Mouse (Mus musculus) hindbrain, embryonic 14.5 days (tissue): ENCODE measurements around the gene Ddah2. TPM values are rescaled to one million over a fixed set of nuclear protein-coding genes. Genes with fewer than 3 reads are reported as not detected.

ENCODE experiments used
- ATAC-seq: fragments of 200-750 bp; cut with Nextera tagmentation; 2 replicates; pipeline ENCODE4 v1.8.0; 2017; ENCODE audit warnings: moderate number of reproducible peaks, mild to moderate bottlenecking, moderate TSS enrichment, moderate library complexity; ENCODE audit not compliant: low FRiP score
- DNase-seq: peaks from one replicate; pipeline ENCODE4 v3.0.0-alpha.2; 2015; ENCODE audit warnings: low spot score
- H3K27ac ChIP-seq: fragments of 300-500 bp; sonication (generic); 2 replicates; pipeline ENCODE4 v1.5.1; 2014; ENCODE audit warnings: mild to moderate bottlenecking, moderate library complexity
- H3K27me3 ChIP-seq: fragments of 300-500 bp; sonication (generic); 2 replicates; pipeline ENCODE4 v1.6.1; 2014; ENCODE audit warnings: mild to moderate bottlenecking, low read length, mixed read lengths; ENCODE audit not compliant: control insufficient read depth, insufficient read depth
- H3K36me3 ChIP-seq: fragments of 300-500 bp; sonication (generic); replicated peaks from 2 replicates; pipeline ENCODE4 v1.6.1; 2014; ENCODE audit not compliant: control insufficient read depth, insufficient read depth
- H3K4me1 ChIP-seq: fragments of 300-500 bp; sonication (generic); replicated peaks from 2 replicates; pipeline ENCODE4 v1.6.1; 2014; ENCODE audit warnings: antibody characterized with exemption, low read length, mixed read lengths; ENCODE audit not compliant: control insufficient read depth, insufficient read depth
- H3K4me2 ChIP-seq: fragments of 300-500 bp; sonication (generic); replicated peaks from 2 replicates; pipeline ENCODE4 v1.6.1; 2014; ENCODE audit warnings: mild to moderate bottlenecking, moderate library complexity
- H3K4me3 ChIP-seq: fragments of 300-500 bp; sonication (generic); replicated peaks from 2 replicates; pipeline ENCODE4 v1.5.1; 2014; ENCODE audit warnings: mild to moderate bottlenecking, low read length
- H3K9ac ChIP-seq: fragments of 300-500 bp; sonication (generic); 2 replicates; pipeline ENCODE4 v1.6.1; 2014
- H3K9me3 ChIP-seq: fragments of 300-500 bp; sonication (generic); 2 replicates; pipeline ENCODE4 v1.6.1; 2016; ENCODE audit warnings: low read length; ENCODE audit not compliant: control insufficient read depth
- WGBS: fragments of 180-500 bp; shearing (Covaris S2); extraction: QIAGEN DNeasy Blood & Tissue Kit; methylation state at CpG from one replicate; pipeline ENCODE4 v1.1.7; 2014; 5-methylcytosine and 5-hydroxymethylcytosine counted together
- polyA plus RNA-seq: library from polyadenylated mRNA; unstranded; fragments of >200 nt; fragmentation: Nextera tagmentation; extraction: Ambion mirVana; gene quantifications from 2 replicates; pipeline ENCODE4 v1.2.1, GENCODE M21; 2014

The Ddah2 gene
- polyA plus RNA-seq, 1 experiment from 2014 or later, result 295 TPM

GRCm38 (mm10) chr17:35018171-35018570, 40.7 kb upstream of the Ddah2 start:
- no peak overlapping the region for H3K27ac ChIP-seq
- H3K36me3 ChIP-seq, result peaks cover 38% of the 10 kb centered on the region
- no peak for ATAC-seq
- no peak overlapping the region for H3K4me3 ChIP-seq
- H3K9me3 ChIP-seq, result no peaks in the 10 kb centered on the region
- 89% methylated on average over 3 of the region's 3 CpGs for WGBS
- H3K9ac ChIP-seq, result no peak overlapping the region
- no peaks in the 10 kb centered on the region for H3K4me1 ChIP-seq
- H3K4me2 ChIP-seq, result no peak overlapping the region
- H3K27me3 ChIP-seq, result no peaks in the 10 kb centered on the region
- DNase-seq, result no peak

- no peak overlapping the region for H3K4me3 ChIP-seq
- H3K9ac ChIP-seq, result no peak overlapping the region
- no peak overlapping the region for H3K27ac ChIP-seq
- 74% methylated on average over 11 of the region's 11 CpGs for WGBS
- peaks cover 20% of the 10 kb centered on the region for H3K36me3 ChIP-seq
- H3K9me3 ChIP-seq, result no peaks in the 10 kb centered on the region
- H3K27me3 ChIP-seq, result no peaks in the 10 kb centered on the region
- no peaks in the 10 kb centered on the region for H3K4me1 ChIP-seq
- DNase-seq (no peak), ATAC-seq (no peak)
- H3K4me2 ChIP-seq, result no peak overlapping the region
These were observed 38.9 kb upstream of the Ddah2 start for GRCm38 (mm10) chr17:35019894-35020293.

- Histone ChIP-seq H3K36me3 (peaks cover 14% of the 10 kb centered on the region), H3K4me2 (no peak overlapping the region), H3K27me3 (no peaks in the 10 kb centered on the region), H3K9me3 (no peaks in the 10 kb centered on the region), H3K9ac (no peak overlapping the region), H3K27ac (no peak overlapping the region), H3K4me3 (no peak overlapping the region), H3K4me1 (no peaks in the 10 kb centered on the region)
- no peak for DNase-seq
- 90% methylated on average over 8 of the region's 8 CpGs for WGBS
- no peak for ATAC-seq
These were observed 38.3 kb upstream of the Ddah2 start for GRCm38 (mm10) chr17:35020551-35020950.

- WGBS, result 6% methylated on average over 17 of the region's 17 CpGs
These were observed 37.5 kb upstream of the Ddah2 start for GRCm38 (mm10) chr17:35021163-35021808.

GRCm38 (mm10) chr17:35021842-35022477, 36.9 kb upstream of the Ddah2 start:
- H3K4me2 ChIP-seq, result no peak overlapping the region
- 0 out of 2 replicates have a peak, but pooled peaks cover 2% of the 10 kb centered on the region for H3K36me3 ChIP-seq
- H3K27ac ChIP-seq, result no peak overlapping the region
- 59% methylated on average over 6 of the region's 6 CpGs for WGBS
- ATAC-seq, result no peak
- no peak for DNase-seq
- no peaks in the 10 kb centered on the region for H3K4me1 ChIP-seq
- no peak overlapping the region for H3K9ac ChIP-seq
- H3K9me3 ChIP-seq, result no peaks in the 10 kb centered on the region
- no peak overlapping the region for H3K4me3 ChIP-seq
- H3K27me3 ChIP-seq, result no peaks in the 10 kb centered on the region

More at GRCm38 (mm10) chr17:35021163-35021808, 37.5 kb upstream of the Ddah2 start:
- Histone ChIP-seq H3K9me3 (no peaks in the 10 kb centered on the region), H3K9ac (no peak overlapping the region), H3K4me3 (no peak overlapping the region), H3K4me1 (no peaks in the 10 kb centered on the region), H3K36me3 (peaks cover 6% of the 10 kb centered on the region), H3K27ac (no peak overlapping the region), H3K4me2 (peak overlapping the region; percentile 27; the same call in 1 of the 2 replicates), H3K27me3 (no peaks in the 10 kb centered on the region)
- ATAC-seq (peak; percentile 58), DNase-seq (peak; percentile 75)

GRCm38 (mm10) chr17:35022541-35023060, 36.2 kb upstream of the Ddah2 start:
- 93% methylated on average over 8 of the region's 8 CpGs for WGBS
- Histone ChIP-seq H3K4me3 (no peak overlapping the region), H3K27ac (no peak overlapping the region), H3K4me2 (no peak overlapping the region), H3K9ac (no peak overlapping the region), H3K36me3 (no peaks in the 10 kb centered on the region), H3K4me1 (peaks cover 2% of the 10 kb centered on the region; the same call in 1 of the 2 replicates), H3K27me3 (no peaks in the 10 kb centered on the region), H3K9me3 (no peaks in the 10 kb centered on the region)
- DNase-seq, result no peak
- ATAC-seq, result no peak

- no peaks in the 10 kb centered on the region for H3K36me3 ChIP-seq
- DNase-seq (no peak), ATAC-seq (no peak)
- no peak overlapping the region for H3K4me3 ChIP-seq
- H3K27me3 ChIP-seq, result no peaks in the 10 kb centered on the region
- H3K4me2 ChIP-seq, result no peak overlapping the region
- H3K9ac ChIP-seq, result no peak overlapping the region
- H3K4me1 ChIP-seq, result peaks cover 4% of the 10 kb centered on the region; the same call in 1 of the 2 replicates
- H3K9me3 ChIP-seq, result no peaks in the 10 kb centered on the region
- 81% methylated on average over 5 of the region's 5 CpGs for WGBS
- H3K27ac ChIP-seq, result no peak overlapping the region
These were observed 35.6 kb upstream of the Ddah2 start for GRCm38 (mm10) chr17:35023221-35023620.

- no peak overlapping the region for H3K27ac ChIP-seq
- no peaks in the 10 kb centered on the region for H3K27me3 ChIP-seq
- WGBS, result 83% methylated on average over 4 of the region's 4 CpGs
- no peak overlapping the region for H3K4me2 ChIP-seq
- no peaks in the 10 kb centered on the region for H3K36me3 ChIP-seq
- DNase-seq (no peak), ATAC-seq (no peak)
- no peak overlapping the region for H3K4me3 ChIP-seq
- no peaks in the 10 kb centered on the region for H3K9me3 ChIP-seq
- no peak overlapping the region for H3K9ac ChIP-seq
- H3K4me1 ChIP-seq, result peaks cover 4% of the 10 kb centered on the region; the same call in 1 of the 2 replicates
These were observed 35.1 kb upstream of the Ddah2 start for GRCm38 (mm10) chr17:35023756-35024155.

- no peak overlapping the region for H3K4me3 ChIP-seq
These were observed 34.6 kb upstream of the Ddah2 start for GRCm38 (mm10) chr17:35024261-35024660.

More at GRCm38 (mm10) chr17:35024261-35024660, 34.6 kb upstream of the Ddah2 start:
- Histone ChIP-seq H3K27me3 (no peaks in the 10 kb centered on the region), H3K9ac (no peak overlapping the region), H3K27ac (no peak overlapping the region), H3K36me3 (no peaks in the 10 kb centered on the region), H3K4me1 (peaks cover 4% of the 10 kb centered on the region; the same call in 1 of the 2 replicates), H3K4me2 (no peak overlapping the region), H3K9me3 (no peaks in the 10 kb centered on the region)
- ATAC-seq, result no peak
- DNase-seq, result no peak
- WGBS, result 82% methylated on average over 12 of the region's 13 CpGs
